Mouse (Mus musculus) stomach, embryonic 16.5 days (tissue): ENCODE results near the gene Cdk18. TPM values are rescaled to one million over a fixed set of nuclear protein-coding genes. Genes with fewer than 3 reads are reported as not detected.

Experiments
- ATAC-seq: fragments of 200-750 bp; cut with Nextera tagmentation; 2 replicates; pipeline ENCODE4 v1.8.0; 2017; ENCODE audit warnings: moderate number of reproducible peaks, moderate TSS enrichment; ENCODE audit not compliant: insufficient read depth, low FRiP score
- H3K27ac ChIP-seq: fragments of 300-500 bp; sonication (generic); 2 replicates; pipeline ENCODE4 v1.5.1; 2014; ENCODE audit warnings: low read length
- H3K27me3 ChIP-seq: fragments of 300-500 bp; sonication (generic); 2 replicates; pipeline ENCODE4 v1.6.1; 2014; ENCODE audit warnings: low read length, control low read depth, mixed read lengths; ENCODE audit not compliant: control insufficient read depth, insufficient read depth
- H3K36me3 ChIP-seq: fragments of 300-500 bp; sonication (generic); 2 replicates; pipeline ENCODE4 v1.6.1; 2014; ENCODE audit warnings: low read length; ENCODE audit not compliant: control insufficient read depth, insufficient read depth
- H3K4me1 ChIP-seq: fragments of 300-500 bp; sonication (generic); 2 replicates; pipeline ENCODE4 v1.6.1; 2014; ENCODE audit warnings: low read length, control low read depth, mixed read lengths; ENCODE audit not compliant: control insufficient read depth, insufficient read depth
- H3K4me2 ChIP-seq: fragments of 300-500 bp; sonication (generic); 2 replicates; pipeline ENCODE4 v1.6.1; 2014; ENCODE audit warnings: low read depth, low read length, mixed read lengths
- H3K4me3 ChIP-seq: fragments of 300-500 bp; sonication (generic); replicated peaks from 2 replicates; pipeline ENCODE4 v1.5.1; 2014; ENCODE audit warnings: mild to moderate bottlenecking, low read length
- H3K9ac ChIP-seq: fragments of 300-500 bp; sonication (generic); 2 replicates; pipeline ENCODE4 v1.6.1; 2014; ENCODE audit warnings: low read length
- H3K9me3 ChIP-seq: fragments of 300-500 bp; sonication (generic); replicated peaks from 2 replicates; pipeline ENCODE4 v1.6.1; 2016; ENCODE audit warnings: low read length, control low read depth; ENCODE audit not compliant: control insufficient read depth
- WGBS: fragments of 180-500 bp; shearing (Covaris S2); extraction: QIAGEN DNeasy Blood & Tissue Kit; methylation state at CpG from one replicate; pipeline ENCODE4 v1.1.7; 2014; 5-methylcytosine and 5-hydroxymethylcytosine counted together
- polyA plus RNA-seq: library from polyadenylated mRNA; unstranded; fragments of >200 nt; fragmentation: Nextera tagmentation; extraction: Ambion mirVana; gene quantifications from 2 replicates; pipeline ENCODE4 v1.2.1, GENCODE M21; 2015

Cdk18 gene
- polyA plus RNA-seq, 1 experiment from 2014 or later: 6.9 TPM

DNA sequence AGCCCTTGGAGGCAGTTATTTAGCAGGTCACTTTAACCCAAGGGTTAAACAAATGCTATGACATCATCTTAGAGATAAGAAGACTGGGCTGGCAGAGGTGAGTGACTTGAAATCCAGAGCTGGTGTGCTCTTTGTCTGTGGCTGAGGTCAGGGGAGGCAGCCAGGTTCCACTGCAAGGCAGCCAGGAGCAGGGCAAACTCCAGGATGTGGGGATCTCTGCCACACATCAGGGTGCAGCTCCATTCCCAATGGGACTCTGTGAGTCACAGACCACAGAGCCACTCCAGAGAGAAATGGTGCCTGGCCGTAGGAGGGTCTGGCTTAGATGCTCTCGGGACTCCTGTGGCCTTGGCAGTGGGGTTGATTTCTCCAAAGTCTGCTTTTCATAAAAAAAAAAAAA lies 12.4 kb upstream of the Cdk18 start:
- H3K27me3 ChIP-seq: no peaks in the 10 kb centered on the region
- H3K36me3 ChIP-seq: no peaks in the 10 kb centered on the region
- no peaks in the 10 kb centered on the region for H3K9me3 ChIP-seq
- H3K4me2 ChIP-seq: no peak overlapping the region
- no peak overlapping the region for H3K4me3 ChIP-seq
- WGBS: 50% methylated on average over 2 of the region's 2 CpGs
- no peak overlapping the region for H3K27ac ChIP-seq
- ATAC-seq: peak; percentile 9; the same call in 1 of the 2 replicates
- H3K4me1 ChIP-seq: no peaks in the 10 kb centered on the region
- H3K9ac ChIP-seq: no peak overlapping the region

DNA sequence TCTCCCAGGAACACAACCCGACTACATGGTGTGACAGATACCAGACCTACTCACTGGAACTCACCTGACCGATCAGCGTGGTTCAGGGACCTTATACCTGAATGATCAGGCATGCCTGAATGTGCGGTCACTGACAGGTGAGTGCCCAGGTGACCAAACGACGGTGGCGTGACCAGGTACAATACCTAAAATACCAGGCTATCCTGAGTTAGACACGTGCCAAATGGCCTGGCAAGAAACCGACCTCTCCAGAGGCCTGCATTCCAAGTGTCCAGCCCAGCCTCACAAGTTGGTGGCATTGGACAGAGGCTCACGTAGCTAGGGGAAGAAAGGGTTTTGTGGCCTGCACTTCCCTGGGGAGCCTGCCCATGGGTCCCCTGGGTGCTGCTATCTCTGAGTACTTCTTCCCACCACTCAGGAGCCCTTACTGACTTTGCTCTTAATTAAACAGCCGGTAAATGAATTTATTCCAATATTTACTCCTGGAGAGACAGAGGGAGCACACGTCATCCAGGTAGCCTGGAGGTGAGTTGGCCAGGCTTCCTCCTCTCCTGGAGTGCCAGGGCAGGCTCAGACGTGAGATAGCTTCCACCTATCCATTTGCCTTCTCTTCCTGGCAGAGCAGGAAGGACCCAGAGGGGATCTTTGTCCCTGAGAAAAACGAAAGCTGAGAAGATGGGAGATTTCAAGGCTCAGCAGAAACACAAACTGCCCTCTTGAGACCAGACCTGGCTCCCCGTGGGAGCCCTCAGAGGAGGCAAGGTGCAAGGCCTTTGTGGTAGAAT lies 11.5 kb upstream of the Cdk18 start:
- H3K9ac ChIP-seq: no peak overlapping the region
- 69% methylated on average over 15 of the region's 15 CpGs for WGBS

DNA sequence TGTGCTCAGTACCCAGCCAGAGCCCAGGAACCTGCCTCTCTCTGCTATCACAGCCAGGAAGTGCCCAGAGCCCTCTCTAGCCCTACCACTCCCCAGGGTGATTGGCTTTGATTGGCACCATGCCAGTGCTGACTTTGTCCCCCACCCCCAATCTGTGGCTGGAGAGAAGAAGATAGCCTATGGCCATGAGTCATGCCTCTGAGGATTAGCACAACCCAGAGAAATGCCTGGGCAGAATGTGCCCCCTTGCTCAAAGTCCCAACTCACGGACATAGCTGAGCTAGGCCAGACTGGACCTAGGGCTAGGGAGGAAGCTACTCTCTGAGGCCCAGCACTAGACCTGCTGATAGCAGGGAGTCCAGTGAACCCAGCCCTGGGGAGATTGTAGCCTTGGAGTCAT lies 10.7 kb upstream of the Cdk18 start:
- Histone ChIP-seq H3K4me1 (no peaks in the 10 kb centered on the region), H3K27ac (peak overlapping the region; percentile 8; the same call in 1 of the 2 replicates), H3K9me3 (no peaks in the 10 kb centered on the region), H3K36me3 (no peaks in the 10 kb centered on the region), H3K27me3 (no peaks in the 10 kb centered on the region), H3K4me2 (no peak overlapping the region), H3K9ac (no peak overlapping the region), H3K4me3 (no peak overlapping the region)
- 43% methylated on average over 1 of the region's 1 CpGs for WGBS
- ATAC-seq: peak; percentile 74; the same call in 1 of the 2 replicates

More for the DNA sequence above, 11.5 kb upstream of the Cdk18 start:
- H3K4me1 ChIP-seq: no peaks in the 10 kb centered on the region
- H3K27ac ChIP-seq: peak overlapping the region; percentile 39; the same call in 1 of the 2 replicates
- no peak overlapping the region for H3K4me3 ChIP-seq
- no peak overlapping the region for H3K4me2 ChIP-seq
- H3K36me3 ChIP-seq: no peaks in the 10 kb centered on the region
- no peaks in the 10 kb centered on the region for H3K27me3 ChIP-seq
- no peaks in the 10 kb centered on the region for H3K9me3 ChIP-seq
- ATAC-seq: no peak

DNA sequence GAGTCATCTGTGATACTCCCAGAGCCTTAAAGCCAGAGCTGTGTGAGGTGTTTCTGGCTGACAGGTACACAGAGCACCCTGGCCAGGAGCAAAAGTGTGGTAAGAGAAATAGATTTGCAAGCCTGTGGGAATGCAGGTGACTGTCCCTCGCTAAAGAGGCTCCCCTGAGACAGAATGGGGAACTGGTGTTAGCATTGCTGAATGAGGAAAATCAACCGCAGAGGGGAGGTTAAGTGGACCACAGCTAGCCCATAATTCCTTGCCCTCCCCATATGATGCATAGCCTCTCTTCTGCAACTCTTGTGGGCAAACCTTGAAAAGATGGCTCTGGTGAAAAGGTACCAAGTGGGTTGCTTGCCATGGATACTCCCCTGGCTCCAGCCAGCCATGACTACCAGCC lies 9.9 kb upstream of the Cdk18 start:
- H3K4me3 ChIP-seq: no peak overlapping the region
- H3K27ac ChIP-seq: no peak overlapping the region
- H3K36me3 ChIP-seq: no peaks in the 10 kb centered on the region
- H3K27me3 ChIP-seq: no peaks in the 10 kb centered on the region
- H3K9me3 ChIP-seq: no peaks in the 10 kb centered on the region
- no peak overlapping the region for H3K9ac ChIP-seq
- WGBS: 58% methylated on average over 2 of the region's 2 CpGs
- H3K4me1 ChIP-seq: no peaks in the 10 kb centered on the region
- H3K4me2 ChIP-seq: no peak overlapping the region
- ATAC-seq: no peak

DNA sequence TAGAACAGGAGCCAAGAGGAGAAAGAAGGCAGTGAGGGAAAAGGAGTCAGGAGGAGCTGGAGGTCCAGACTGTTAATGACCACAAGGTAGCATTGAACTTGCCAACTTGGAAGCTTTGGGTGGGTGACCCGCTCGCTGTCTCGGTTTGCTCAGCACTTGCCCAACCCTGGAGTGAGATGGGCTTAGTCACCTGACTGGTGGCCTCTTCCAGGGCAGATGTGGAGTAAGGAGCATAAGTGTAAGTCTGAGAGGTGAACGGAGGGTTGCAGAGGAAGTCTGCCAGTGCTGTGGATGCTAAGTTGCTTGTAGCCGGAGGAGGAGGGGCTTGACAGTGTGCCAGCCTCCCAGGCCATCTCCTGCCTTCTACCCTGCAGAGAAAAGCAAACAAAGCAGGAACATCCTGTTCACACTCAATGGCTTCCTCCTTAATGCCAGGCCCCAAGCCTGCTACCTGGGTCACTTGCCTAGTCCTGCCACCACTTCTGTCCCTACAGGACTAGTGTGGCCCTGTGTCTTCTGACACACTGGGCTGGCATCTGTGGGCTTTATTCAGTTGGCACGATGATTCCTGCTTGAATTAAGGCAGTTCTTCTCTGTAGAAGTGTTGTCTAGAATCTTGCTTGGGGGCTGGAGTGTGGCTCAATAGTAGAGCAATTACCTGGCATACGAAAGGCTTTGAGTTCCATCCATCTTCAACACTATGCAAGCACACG lies 6.6 kb upstream of the Cdk18 start:
- no peak overlapping the region for H3K4me2 ChIP-seq
- H3K36me3 ChIP-seq: no peaks in the 10 kb centered on the region
- ATAC-seq: no peak

DNA sequence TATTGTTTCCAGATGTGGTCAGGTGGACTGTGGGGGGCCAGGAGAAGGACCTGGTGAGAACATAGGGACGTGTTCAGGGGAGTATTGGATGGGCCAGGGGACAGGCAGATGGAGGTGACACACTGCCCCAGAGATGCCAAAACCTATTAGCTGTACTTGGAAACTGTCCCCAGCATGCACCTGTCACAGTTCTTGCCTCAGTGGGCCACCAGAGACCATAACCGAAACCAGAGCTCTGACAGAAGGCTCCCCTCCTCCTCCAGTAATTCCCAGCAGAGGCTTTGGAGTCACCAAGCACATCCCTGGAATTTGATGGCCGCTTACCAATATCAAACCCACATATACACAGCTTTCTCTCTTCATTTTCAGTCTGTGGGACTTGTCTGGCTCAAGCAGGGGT lies 5.4 kb upstream of the Cdk18 start:
- Histone ChIP-seq H3K4me3 (no peak overlapping the region), H3K9me3 (no peaks in the 10 kb centered on the region), H3K4me2 (no peak overlapping the region), H3K27me3 (no peaks in the 10 kb centered on the region), H3K9ac (no peak overlapping the region), H3K27ac (no peak overlapping the region), H3K4me1 (no peaks in the 10 kb centered on the region), H3K36me3 (no peaks in the 10 kb centered on the region)
- no peak for ATAC-seq
- WGBS: 75% methylated on average over 3 of the region's 3 CpGs

More for the DNA sequence above, 6.6 kb upstream of the Cdk18 start:
- Histone ChIP-seq H3K9me3 (no peaks in the 10 kb centered on the region), H3K27me3 (no peaks in the 10 kb centered on the region), H3K27ac (no peak overlapping the region), H3K4me1 (no peaks in the 10 kb centered on the region), H3K9ac (no peak overlapping the region), H3K4me3 (no peak overlapping the region)
- WGBS: 82% methylated on average over 8 of the region's 8 CpGs

DNA sequence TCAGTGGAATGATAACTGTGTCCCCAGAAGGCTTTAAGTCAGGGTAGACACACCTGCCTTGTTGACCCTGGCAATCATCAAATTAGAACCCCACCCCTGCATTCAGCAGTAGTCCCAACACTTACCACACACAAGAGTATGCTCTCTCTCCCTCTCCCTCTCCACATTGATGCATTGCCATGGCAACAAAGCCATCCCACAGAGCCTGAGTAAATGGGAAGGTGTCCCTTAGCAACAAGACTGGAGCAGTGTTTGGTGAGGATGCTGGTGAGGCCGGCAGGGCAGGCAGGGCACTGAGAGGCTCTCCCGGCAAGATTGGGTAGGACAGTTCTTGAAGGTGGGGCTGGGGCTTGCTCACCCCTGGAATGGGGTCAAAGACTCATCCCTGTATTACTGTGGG lies 4.7 kb upstream of the Cdk18 start:
- no peaks in the 10 kb centered on the region for H3K27me3 ChIP-seq
- no peak overlapping the region for H3K4me2 ChIP-seq
- no peaks in the 10 kb centered on the region for H3K36me3 ChIP-seq
- no peaks in the 10 kb centered on the region for H3K9me3 ChIP-seq
- 37% methylated on average over 2 of the region's 2 CpGs for WGBS
- H3K4me1 ChIP-seq: no peaks in the 10 kb centered on the region
- H3K4me3 ChIP-seq: no peak overlapping the region
- H3K9ac ChIP-seq: no peak overlapping the region
- no peak for ATAC-seq
- H3K27ac ChIP-seq: no peak overlapping the region

DNA sequence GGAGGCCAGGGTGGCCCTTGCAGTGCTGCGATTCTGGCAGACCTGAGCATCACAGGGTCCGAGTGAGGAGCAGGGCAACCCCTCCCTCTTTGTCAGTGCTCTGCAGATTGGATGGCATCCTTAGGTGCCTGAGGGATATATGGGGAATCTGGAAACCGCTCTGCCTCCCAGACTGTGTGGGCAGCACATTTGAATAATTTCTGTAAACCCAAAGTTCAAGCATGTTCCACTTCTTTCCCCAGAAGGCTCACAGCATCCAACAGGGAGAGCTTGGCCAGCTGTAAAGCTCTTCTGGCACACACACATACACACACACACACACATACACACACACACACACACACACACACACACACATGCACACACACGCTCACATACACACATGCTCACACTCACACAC lies 4.2 kb upstream of the Cdk18 start:
- peaks cover 2% of the 10 kb centered on the region; the same call in 1 of the 2 replicates for H3K4me1 ChIP-seq
- H3K27ac ChIP-seq: no peak overlapping the region
- no peak for ATAC-seq
- no peaks in the 10 kb centered on the region for H3K36me3 ChIP-seq
- 56% methylated on average over 4 of the region's 4 CpGs for WGBS
- H3K27me3 ChIP-seq: no peaks in the 10 kb centered on the region
- H3K4me3 ChIP-seq: no peak overlapping the region
- H3K9me3 ChIP-seq: no peaks in the 10 kb centered on the region
- no peak overlapping the region for H3K9ac ChIP-seq
- H3K4me2 ChIP-seq: no peak overlapping the region

DNA sequence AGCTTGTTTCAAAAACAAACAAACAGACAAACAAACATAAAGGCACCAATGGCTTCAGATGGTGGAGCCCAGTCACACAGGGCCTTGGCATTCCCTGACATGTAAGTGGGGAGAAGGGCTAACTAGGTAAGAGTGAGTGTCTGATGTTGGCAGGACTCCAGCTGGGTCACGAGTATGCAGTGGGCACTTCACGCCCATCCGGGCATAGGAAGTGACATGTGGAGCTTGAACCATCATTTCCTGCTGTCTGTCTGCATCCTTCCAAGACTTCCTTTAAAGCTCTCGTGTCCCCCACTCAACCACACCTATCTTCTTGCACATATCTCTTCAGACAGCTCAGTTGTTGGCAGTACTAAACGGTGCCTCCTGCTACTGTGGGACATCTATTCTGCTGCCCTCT lies 3.6 kb upstream of the Cdk18 start:
- Histone ChIP-seq H3K9ac (no peak overlapping the region), H3K4me2 (no peak overlapping the region), H3K27me3 (no peaks in the 10 kb centered on the region), H3K9me3 (no peaks in the 10 kb centered on the region), H3K27ac (no peak overlapping the region), H3K4me1 (peaks cover 5% of the 10 kb centered on the region; the same call in 1 of the 2 replicates), H3K4me3 (no peak overlapping the region), H3K36me3 (no peaks in the 10 kb centered on the region)
- ATAC-seq: no peak
- WGBS: 58% methylated on average over 5 of the region's 5 CpGs
